Mouse (Mus musculus) intestine, postnatal 0 days (tissue): ENCODE results near the gene Evi5. TPM values are rescaled to one million over a fixed set of nuclear protein-coding genes. Genes with fewer than 3 reads are reported as not detected.

Source experiments
- ATAC-seq: fragments of 200-750 bp; cut with Nextera tagmentation; 2 replicates; pipeline ENCODE4 v1.8.0; 2017; ENCODE audit warnings: mild to moderate bottlenecking, moderate TSS enrichment, moderate library complexity
- H3K27ac ChIP-seq: fragments of 300-500 bp; sonication (generic); 2 replicates; pipeline ENCODE4 v1.5.1; 2014; ENCODE audit warnings: mild to moderate bottlenecking, low read depth, low read length, moderate library complexity
- H3K27me3 ChIP-seq: fragments of 300-500 bp; sonication (generic); replicated peaks from 2 replicates; pipeline ENCODE4 v1.6.1; 2014; ENCODE audit warnings: low read length, mixed read lengths; ENCODE audit not compliant: control insufficient read depth, insufficient read depth
- H3K36me3 ChIP-seq: fragments of 300-500 bp; sonication (generic); 2 replicates; pipeline ENCODE4 v1.6.1; 2014; ENCODE audit warnings: mild to moderate bottlenecking, moderate library complexity; ENCODE audit not compliant: control insufficient read depth, insufficient read depth
- H3K4me1 ChIP-seq: fragments of 300-500 bp; sonication (generic); replicated peaks from 2 replicates; pipeline ENCODE4 v1.6.1; 2014; ENCODE audit warnings: antibody characterized with exemption, low read length, mixed read lengths; ENCODE audit not compliant: control insufficient read depth, insufficient read depth
- H3K4me2 ChIP-seq: fragments of 300-500 bp; sonication (generic); replicated peaks from 2 replicates; pipeline ENCODE4 v1.6.1; 2014; ENCODE audit warnings: low read depth, mild to moderate bottlenecking, moderate library complexity
- H3K4me3 ChIP-seq: fragments of 300-500 bp; sonication (generic); 2 replicates; pipeline ENCODE4 v1.5.1; 2014; ENCODE audit warnings: low read depth, low read length
- H3K9ac ChIP-seq: fragments of 300-500 bp; sonication (generic); 2 replicates; pipeline ENCODE4 v1.6.1; 2014; ENCODE audit warnings: mild to moderate bottlenecking, low read depth, low read length
- H3K9me3 ChIP-seq: fragments of 300-500 bp; sonication (generic); 2 replicates; pipeline ENCODE4 v1.6.1; 2016; ENCODE audit warnings: mixed run types; ENCODE audit not compliant: control insufficient read depth
- CTCF ChIP-seq: sonication (generic); IDR thresholded peaks from 2 replicates; pipeline ENCODE4 v1.5.1; 2016; ENCODE audit warnings: low read depth, mild to moderate bottlenecking, control low read depth, antibody characterized with exemption, moderate library complexity
- WGBS: fragments of 180-500 bp; shearing (Covaris S2); extraction: QIAGEN DNeasy Blood & Tissue Kit; methylation state at CpG from one replicate; pipeline ENCODE4 v1.1.7; 2014; 5-methylcytosine and 5-hydroxymethylcytosine counted together
- polyA plus RNA-seq: library from polyadenylated mRNA; unstranded; fragments of >200 nt; fragmentation: Nextera tagmentation; extraction: Ambion mirVana; gene quantifications from 2 replicates; pipeline ENCODE4 v1.2.1, GENCODE M21; 2015

Evi5 gene
- polyA plus RNA-seq, 1 experiment from 2014 or later: 39.7 TPM

DNA sequence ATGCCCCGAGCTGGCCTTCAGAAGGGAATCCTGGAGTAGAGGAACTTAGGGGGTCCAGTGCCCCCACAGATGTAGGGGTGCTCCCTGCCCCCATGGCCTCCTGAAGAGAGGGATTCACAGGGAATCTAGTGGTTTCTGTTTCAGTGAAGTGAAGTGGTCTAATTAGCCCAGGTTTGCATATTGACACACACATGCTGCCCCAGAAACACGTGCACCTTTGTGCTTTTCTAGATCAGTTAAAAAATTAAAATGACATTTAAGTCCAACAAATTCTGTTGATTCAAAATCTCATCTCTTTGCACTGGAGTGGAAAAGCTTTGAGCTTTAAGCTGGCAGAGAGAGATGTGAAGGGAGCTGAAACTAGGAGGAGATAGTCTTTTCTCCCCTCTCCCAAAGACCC, 143.1 kb downstream of the Evi5 start:
- no peak for ATAC-seq
- H3K27ac ChIP-seq: no peak overlapping the region
- H3K4me3 ChIP-seq: no peak overlapping the region
- no peaks in the 10 kb centered on the region for H3K36me3 ChIP-seq
- TF ChIP-seq CTCF: no peak
- H3K27me3 ChIP-seq: peaks cover 44% of the 10 kb centered on the region
- 31% methylated on average over 2 of the region's 2 CpGs for WGBS
- H3K9me3 ChIP-seq: no peaks in the 10 kb centered on the region
- H3K9ac ChIP-seq: no peak overlapping the region
- no peaks in the 10 kb centered on the region for H3K4me1 ChIP-seq
- no peak overlapping the region for H3K4me2 ChIP-seq

DNA sequence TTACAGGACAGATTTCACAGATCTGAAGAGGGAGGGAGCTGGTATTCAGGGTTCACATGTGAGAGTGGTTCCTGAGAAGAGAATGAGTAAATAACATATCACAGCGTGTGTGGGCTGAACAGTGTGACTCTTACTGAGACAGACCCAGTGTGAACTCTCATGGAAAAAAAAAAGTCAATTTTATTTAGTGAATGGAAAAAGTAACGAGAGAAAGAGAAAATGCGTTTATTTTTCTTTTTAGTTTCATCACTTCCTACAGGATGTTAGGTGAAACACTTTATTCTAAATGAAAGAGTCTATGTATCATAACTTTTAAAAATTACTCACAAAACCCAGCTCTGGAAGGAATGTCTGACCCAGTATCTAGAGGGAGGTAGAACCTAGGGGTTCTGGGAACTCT, 143.5 kb downstream of the Evi5 start:
- no peak for ATAC-seq
- no peak overlapping the region for H3K4me3 ChIP-seq
- H3K27me3 ChIP-seq: peaks cover 48% of the 10 kb centered on the region

DNA sequence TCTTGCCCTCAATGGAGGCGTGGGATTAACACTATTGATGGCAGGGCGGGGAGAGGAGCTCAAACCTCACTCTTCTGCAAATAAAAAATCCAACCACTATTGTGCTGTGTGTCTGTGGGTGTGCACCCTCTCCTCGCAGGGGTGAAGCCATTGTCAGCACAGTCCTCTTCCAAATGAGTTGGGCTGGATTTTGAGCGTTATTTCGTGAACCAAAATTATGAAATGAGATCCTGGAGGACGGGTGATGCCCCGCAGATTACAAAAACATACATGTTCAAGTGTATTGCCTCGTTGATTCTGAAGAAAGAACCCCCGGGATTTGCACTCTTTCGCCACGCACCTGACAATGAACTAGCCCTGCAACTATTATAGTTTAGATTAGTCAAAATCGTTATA, 147.9 kb downstream of the Evi5 start:
- Histone ChIP-seq H3K27me3 (peaks cover 90% of the 10 kb centered on the region), H3K36me3 (no peaks in the 10 kb centered on the region), H3K4me1 (peaks cover 8% of the 10 kb centered on the region; the same call in 1 of the 2 replicates), H3K9ac (no peak overlapping the region), H3K4me2 (no peak overlapping the region), H3K27ac (no peak overlapping the region), H3K9me3 (no peaks in the 10 kb centered on the region), H3K4me3 (0 out of 2 replicates have a peak overlapping the region, but pooled peaks have one; percentile 29)
- no peak for TF ChIP-seq CTCF
- 29% methylated on average over 12 of the region's 12 CpGs for WGBS
- ATAC-seq: no peak

More for the DNA sequence above, 143.5 kb downstream of the Evi5 start:
- H3K4me2 ChIP-seq: no peak overlapping the region
- no peaks in the 10 kb centered on the region for H3K36me3 ChIP-seq
- no peak overlapping the region for H3K27ac ChIP-seq
- no peaks in the 10 kb centered on the region for H3K9me3 ChIP-seq
- TF ChIP-seq CTCF: no peak
- H3K4me1 ChIP-seq: no peaks in the 10 kb centered on the region
- H3K9ac ChIP-seq: no peak overlapping the region
- WGBS: 55% methylated on average over 3 of the region's 3 CpGs

GRCm38 (mm10) chr5:107726281-107727006, 148.5 kb downstream of the Evi5 start:
- Histone ChIP-seq H3K27me3 (peaks cover 92% of the 10 kb centered on the region), H3K36me3 (no peaks in the 10 kb centered on the region), H3K4me3 (peak overlapping the region; percentile 29), H3K27ac (no peak overlapping the region), H3K4me2 (peak overlapping the region; percentile 68), H3K4me1 (peaks cover 8% of the 10 kb centered on the region; the same call in 1 of the 2 replicates), H3K9ac (no peak overlapping the region), H3K9me3 (no peaks in the 10 kb centered on the region)
- ATAC-seq: no peak
- TF ChIP-seq CTCF: no peak
- under 1% methylated on average over 57 of the region's 57 CpGs for WGBS

DNA sequence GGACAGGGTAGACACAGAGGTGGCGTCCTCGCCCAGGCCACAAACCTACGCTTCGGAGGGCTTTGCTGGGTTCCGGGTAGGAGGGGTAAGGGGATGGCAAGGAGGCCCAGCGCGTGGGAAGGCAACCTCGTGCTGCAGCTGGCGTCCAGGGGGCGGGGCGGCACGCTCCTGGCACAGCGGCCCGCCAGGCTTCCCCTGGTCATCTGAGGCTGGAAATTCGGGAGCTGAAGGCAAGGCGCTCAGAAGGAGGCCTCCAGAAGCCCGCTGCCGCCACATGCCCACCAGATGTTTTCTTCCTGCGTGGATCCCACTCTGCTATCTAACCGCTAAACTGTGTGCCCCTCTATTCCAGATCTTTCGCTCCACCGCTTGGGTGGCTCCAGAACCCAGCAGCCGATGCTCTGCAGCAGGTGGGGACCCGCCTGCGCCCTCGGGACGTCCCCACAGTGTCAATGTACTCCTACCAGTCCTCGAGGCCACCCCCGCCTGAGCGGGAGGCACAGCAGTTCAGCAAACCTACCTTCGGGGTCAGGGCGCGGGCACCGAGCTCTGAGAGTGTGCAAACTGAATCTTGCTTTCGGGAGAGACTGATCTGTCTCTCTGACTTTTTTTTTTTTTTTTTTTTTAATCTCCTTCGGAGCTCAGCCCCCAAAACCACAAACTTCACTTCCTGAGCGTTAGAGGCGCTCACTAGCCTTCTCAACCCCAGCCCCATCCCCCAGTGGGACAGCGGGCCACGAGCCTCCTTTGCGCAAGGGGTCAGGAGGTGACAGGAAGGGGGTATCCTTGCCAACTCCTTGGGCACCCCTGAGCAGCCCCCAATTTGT, 149.3 kb downstream of the Evi5 start, which contains the start of gene Gfi1:
Gene Gfi1, minus strand, starts transcription at position 602 of the 827 bp plus-strand sequence.
- 2% methylated on average over 35 of the region's 41 CpGs for WGBS
- peak within 1 kb of the TSS; percentile 29 for H3K4me3 ChIP-seq
- peaks cover 8% of the 10 kb centered on the region; the same call in 1 of the 2 replicates for H3K4me1 ChIP-seq
- H3K27me3 ChIP-seq: peaks cover 93% of the 10 kb centered on the region
- TF ChIP-seq CTCF: no peak
- H3K36me3 ChIP-seq: no peaks in the 10 kb centered on the region
- H3K27ac ChIP-seq: no peak within 1 kb of the TSS
- no peak within 1 kb of the TSS for H3K9ac ChIP-seq
- H3K4me2 ChIP-seq: peak within 1 kb of the TSS; percentile 68
- ATAC-seq: no peak
- no peaks in the 10 kb centered on the region for H3K9me3 ChIP-seq
